Mouse (Mus musculus): Measurements from ENCODE around the gene Ptpn20.

DNA sequence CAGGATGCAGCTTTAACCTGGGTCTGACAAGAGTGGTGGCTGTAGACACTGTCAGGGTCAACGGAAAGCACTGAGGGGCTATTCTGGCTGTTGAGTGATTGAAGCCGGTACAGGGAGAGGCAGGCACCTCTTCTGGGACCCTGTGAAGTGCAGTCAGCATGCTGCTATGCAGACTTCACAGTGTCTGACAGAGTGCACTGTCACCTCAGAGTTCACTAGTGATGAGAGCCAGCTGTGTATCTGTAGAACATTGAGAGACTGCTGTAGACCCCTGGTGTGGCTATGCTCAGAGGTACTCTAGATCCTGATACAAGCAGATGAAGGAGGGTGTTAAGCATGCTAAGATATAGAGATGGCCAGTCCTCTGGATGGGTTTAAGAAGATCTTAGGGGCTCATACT lies 93.8 kb downstream of the Ptpn20 start:
- TF ChIP-seq CTCF (IDR thresholded peaks at IDR 0.05; ENCODE audit: low read depth, low read length) (no peak), POLR2A (IDR thresholded peaks at IDR 0.05; ENCODE audit: borderline replicate concordance, low read depth, low read length) (no peak)

Data from bone marrow macrophage, adult 2 months (primary cell).